Mouse (Mus musculus): ENCODE data around the gene Gm14692. TPM values are rescaled to one million over a fixed set of nuclear protein-coding genes. Genes with fewer than 3 reads are reported as not detected.
"Not testable (repeated sequence)": the region's sequence is repeated elsewhere in the genome, so short reads cannot be mapped to it uniquely, and the experiment has no call there.

Gm14692 gene
- not detected in 2 replicates for polyA plus RNA-seq (2014; fragmentation: Nextera tagmentation; extraction: Ambion mirVana)

GRCm38 (mm10) chrX:67695398-67695797 is at the start of gene Gm14692:
Gm14692 (plus strand) TSS chrX:67695698.
- H3K4me2 ChIP-seq (ENCODE audit: low read depth, severe bottlenecking); H3K9ac ChIP-seq (ENCODE audit: low read length); ATAC-seq (ENCODE audit: insufficient number of reproducible peaks, low FRiP score, low TSS enrichment, low read depth); H3K4me1 ChIP-seq (ENCODE audit: control insufficient read depth, insufficient read depth, low read length); H3K27ac ChIP-seq (replicated peaks; ENCODE audit: low read depth, low read length); H3K9me3 ChIP-seq (ENCODE audit: control insufficient read depth, low read length); H3K4me3 ChIP-seq (ENCODE audit: low read depth, low read length); DNase-seq (ENCODE audit: low spot score); H3K36me3 ChIP-seq (ENCODE audit: control insufficient read depth, insufficient read depth, low read length); H3K27me3 ChIP-seq (ENCODE audit: control insufficient read depth, insufficient read depth, low read length): not testable (repeated sequence)
- WGBS = 87% methylated on average over 5 of the region's 10 CpGs

GRCm38 (mm10) chrX:67693462-67693861 is 2.0 kb upstream of the Gm14692 start, which contains the start of gene Gm1140:
Gm1140 (minus strand) TSS chrX:67693562.
- not testable (repeated sequence) for H3K9me3 ChIP-seq (ENCODE audit: control insufficient read depth, low read length); H3K9ac ChIP-seq (ENCODE audit: low read length); DNase-seq (ENCODE audit: low spot score); H3K4me3 ChIP-seq (ENCODE audit: low read depth, low read length); H3K27me3 ChIP-seq (ENCODE audit: control insufficient read depth, insufficient read depth, low read length); H3K4me2 ChIP-seq (ENCODE audit: low read depth, severe bottlenecking); H3K27ac ChIP-seq (replicated peaks; ENCODE audit: low read depth, low read length); ATAC-seq (ENCODE audit: insufficient number of reproducible peaks, low FRiP score, low TSS enrichment, low read depth); H3K36me3 ChIP-seq (ENCODE audit: control insufficient read depth, insufficient read depth, low read length); H3K4me1 ChIP-seq (ENCODE audit: control insufficient read depth, insufficient read depth, low read length)
- WGBS = 60% methylated on average over 1 of the region's 11 CpGs

Other genes starting within 250 kb of the Gm14692 start
- not detected in 2 replicates for gene Gm1140, start 2.1 kb upstream of the Gm14692 start, polyA plus RNA-seq (2014; fragmentation: Nextera tagmentation; extraction: Ambion mirVana)
- not detected in 2 replicates for gene 4933436I01Rik, start 225.8 kb downstream of the Gm14692 start, polyA plus RNA-seq (2014; fragmentation: Nextera tagmentation; extraction: Ambion mirVana)

All from limb, embryonic 11.5 days (tissue).